In genomic region chr5:82825327-82825726, GRCm38 (mm10) we compare ENCODE assay signal across 22 mouse cellular contexts.
DNase-seq lines count a peak whose midpoint lies in the region; ATAC-seq and TF ChIP-seq lines count a peak whose summit lies in the region.
"Had no signal": no experiment of that assay in that cellular context is flagged by ENCODE, and none has a peak within 500 bp of the region (broad histone marks: within the 10 kb centered on the region; RNA-seq: fewer than 3 reads in every experiment).

No protein-coding gene starts in this region.

- DNase-seq in forebrain, embryonic 11.5 days (ENCODE audit: low spot score), result no peak
- DNase-seq in frontal cortex, adult 2 months (ENCODE audit: extremely low spot score in 1 of 2, low spot score in 1 of 2), result peak; percentile 3 to 17
- DNase-seq in frontal cortex, postnatal 14 days (ENCODE audit: low spot score in 2 of 2), result no peak
- peak; percentile 2 for DNase-seq in right cerebral cortex, adult 18-20 months
- DNase-seq in right cerebral cortex, postnatal 10 days (ENCODE audit: low spot score in 2 of 2), result no peak
- peak; percentile 5 for DNase-seq in forebrain, postnatal 0 days
- DNase-seq in adrenal gland, postnatal 36 days, result no peak
- DNase-seq: adrenal gland, adult 8-10 months; B cell, adult 2 months; cerebellum, adult 2 months; cerebellum, postnatal 10 days; gastrocnemius, postnatal 14 days; heart, adult 2 months; heart, postnatal 14 days; kidney, adult 11 months had no signal

- H3K36me3 ChIP-seq in forebrain, embryonic 13.5 days (ENCODE audit: poor library complexity, severe bottlenecking), result no peaks in the 10 kb centered on the region
- no peaks in the 10 kb centered on the region for H3K36me3 ChIP-seq in forebrain, embryonic 11.5 days (ENCODE audit: control insufficient read depth, insufficient read depth, low read length)
- H3K36me3 ChIP-seq in forebrain, postnatal 0 days (ENCODE audit: insufficient read depth), result no peaks in the 10 kb centered on the region
- H3K36me3 ChIP-seq: embryonic facial prominence, embryonic 10.5 days; G1E; heart, embryonic 15.5 days; hindbrain, embryonic 15.5 days had no signal

- H3K27me3 ChIP-seq in forebrain, embryonic 13.5 days, result no peaks in the 10 kb centered on the region
- no peaks in the 10 kb centered on the region for H3K27me3 ChIP-seq in forebrain, embryonic 11.5 days (ENCODE audit: control insufficient read depth, insufficient read depth, low read length)
- H3K27me3 ChIP-seq in forebrain, postnatal 0 days (ENCODE audit: insufficient read depth, low read length), result no peaks in the 10 kb centered on the region
- H3K27me3 ChIP-seq: heart, embryonic 15.5 days; hindbrain, embryonic 15.5 days had no signal

- ATAC-seq in forebrain, embryonic 13.5 days, result peak; percentile 68; the same call in 1 of the 2 replicates
- ATAC-seq in forebrain, embryonic 11.5 days (replicated peaks; ENCODE audit: low FRiP score), result no peak; the same call in 1 of the 2 replicates
- peak; percentile 64 for ATAC-seq in forebrain, postnatal 0 days
- ATAC-seq: CD4-positive, CD25-positive, alpha-beta regulatory T cell, adult 4 months had no signal

- H3K4me3 ChIP-seq in forebrain, embryonic 13.5 days, result no peak overlapping the region
- H3K4me3 ChIP-seq in forebrain, embryonic 11.5 days (ENCODE audit: low read depth, low read length), result no peak overlapping the region
- H3K4me3 ChIP-seq in forebrain, postnatal 0 days (ENCODE audit: low read depth, low read length), result no peak overlapping the region
- H3K4me3 ChIP-seq: embryonic facial prominence, embryonic 10.5 days; heart, adult 2 months; heart, embryonic 15.5 days; hindbrain, embryonic 15.5 days had no signal

- H3K4me1 ChIP-seq in forebrain, embryonic 13.5 days, result no peaks in the 10 kb centered on the region
- no peaks in the 10 kb centered on the region for H3K4me1 ChIP-seq in forebrain, embryonic 11.5 days (replicated peaks; ENCODE audit: control insufficient read depth, insufficient read depth, low read length)
- no peaks in the 10 kb centered on the region for H3K4me1 ChIP-seq in forebrain, postnatal 0 days (ENCODE audit: insufficient read depth)
- H3K4me1 ChIP-seq: embryonic facial prominence, embryonic 10.5 days; heart, embryonic 15.5 days; hindbrain, embryonic 15.5 days had no signal

- no peak overlapping the region for H3K27ac ChIP-seq in forebrain, embryonic 13.5 days
- no peak overlapping the region for H3K27ac ChIP-seq in forebrain, embryonic 11.5 days (ENCODE audit: low read depth, low read length)
- no peak overlapping the region for H3K27ac ChIP-seq in forebrain, postnatal 0 days (ENCODE audit: low read depth, low read length)
- H3K27ac ChIP-seq: embryonic facial prominence, embryonic 10.5 days; heart, adult 2 months; heart, embryonic 15.5 days; hindbrain, embryonic 15.5 days had no signal

- H3K9ac ChIP-seq in forebrain, embryonic 13.5 days, result no peak overlapping the region
- no peak overlapping the region for H3K9ac ChIP-seq in forebrain, embryonic 11.5 days (ENCODE audit: low read length)
- H3K9ac ChIP-seq in forebrain, postnatal 0 days, result no peak overlapping the region
- H3K9ac ChIP-seq: heart, embryonic 15.5 days; hindbrain, embryonic 15.5 days had no signal

- no peaks in the 10 kb centered on the region for H3K9me3 ChIP-seq in forebrain, embryonic 13.5 days (replicated peaks)
- no peaks in the 10 kb centered on the region for H3K9me3 ChIP-seq in forebrain, embryonic 11.5 days (ENCODE audit: control insufficient read depth, low read length)
- no peaks in the 10 kb centered on the region for H3K9me3 ChIP-seq in forebrain, postnatal 0 days (ENCODE audit: low read length)
- H3K9me3 ChIP-seq: embryonic facial prominence, embryonic 10.5 days; G1E; heart, embryonic 15.5 days; hindbrain, embryonic 15.5 days had no signal

- TF ChIP-seq CTCF in forebrain, postnatal 0 days (IDR thresholded peaks at IDR 0.05; ENCODE audit: low read depth), result no peak

- 75% methylated on average over 4 of the region's 4 CpGs for whole genome bisulfite sequencing in forebrain, embryonic 13.5 days
- 81% methylated on average over 4 of the region's 4 CpGs for WGBS in forebrain, embryonic 11.5 days
- WGBS in forebrain, postnatal 0 days, result 51% methylated on average over 4 of the region's 4 CpGs

- H3K4me2 ChIP-seq in forebrain, embryonic 13.5 days, result no peak overlapping the region
- no peak overlapping the region for H3K4me2 ChIP-seq in forebrain, embryonic 11.5 days (ENCODE audit: low read depth, low read length, severe bottlenecking)
- H3K4me2 ChIP-seq in forebrain, postnatal 0 days (ENCODE audit: low read depth), result no peak overlapping the region
- H3K4me2 ChIP-seq: heart, embryonic 11.5 days; heart, embryonic 15.5 days; hindbrain, embryonic 15.5 days had no signal

Comparison
In these comparisons a context has a peak if more than half of its experiments do, and no peak if none do; other contexts are left out.
1. DNase-seq: peak in frontal cortex, adult 2 months (2 of 2), right cerebral cortex, adult 18-20 months (single experiment) and forebrain, postnatal 0 days (single experiment); none in forebrain, embryonic 11.5 days (single experiment), frontal cortex, postnatal 14 days (0 of 2), right cerebral cortex, postnatal 10 days (0 of 2) and adrenal gland, postnatal 36 days (0 of 2).